Mouse (Mus musculus) heart, postnatal 0 days (tissue): ENCODE results near the gene Tcf12.

ENCODE experiments used
- CTCF ChIP-seq: IDR thresholded peaks from 2 replicates; pipeline ENCODE4 v1.5.1; 2016; ENCODE audit warnings: antibody characterized with exemption, control low read depth, low read depth
- EP300 ChIP-seq: IDR thresholded peaks from 2 replicates; pipeline ENCODE4 v1.6.1; 2016; ENCODE audit warnings: antibody characterized with exemption, low read depth

DNA sequence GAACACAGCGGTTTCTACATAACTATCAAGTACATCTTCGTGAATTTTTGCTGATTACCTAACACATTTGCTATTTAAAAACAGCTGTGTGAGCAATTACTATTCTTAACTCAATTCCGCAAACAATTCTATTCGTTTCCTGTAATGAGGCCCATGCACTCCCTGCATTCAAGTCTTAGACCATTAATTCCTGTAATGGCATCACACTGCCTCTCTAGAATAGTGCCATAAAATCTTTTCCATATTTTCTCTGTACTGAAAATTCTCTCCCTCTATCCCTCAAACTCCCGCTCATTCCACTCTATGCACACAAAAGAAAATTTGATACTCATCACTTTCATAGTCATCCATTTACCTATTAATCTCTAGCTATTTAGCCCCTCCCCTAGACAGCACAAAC, 88.4 kb downstream of the Tcf12 start:
- TF ChIP-seq CTCF (no peak), EP300 (no peak)
